Mouse (Mus musculus) heart, adult 2 months (tissue): ENCODE results near the gene Il15ra.

Experiments used
- CTCF ChIP-seq: fragments of 200-600 bp; IDR thresholded peaks from 2 replicates; pipeline ENCODE4 v1.8.1; 2022; ENCODE audit warnings: antibody characterized with exemption, mild to moderate bottlenecking, moderate library complexity
- POLR2A ChIP-seq: fragments of 200-500 bp; IDR thresholded peaks from 2 replicates; pipeline ENCODE4 v1.6.1; 2011; ENCODE audit warnings: mild to moderate bottlenecking, low read depth, low read length, control low read depth; ENCODE audit not compliant: insufficient read depth

DNA sequence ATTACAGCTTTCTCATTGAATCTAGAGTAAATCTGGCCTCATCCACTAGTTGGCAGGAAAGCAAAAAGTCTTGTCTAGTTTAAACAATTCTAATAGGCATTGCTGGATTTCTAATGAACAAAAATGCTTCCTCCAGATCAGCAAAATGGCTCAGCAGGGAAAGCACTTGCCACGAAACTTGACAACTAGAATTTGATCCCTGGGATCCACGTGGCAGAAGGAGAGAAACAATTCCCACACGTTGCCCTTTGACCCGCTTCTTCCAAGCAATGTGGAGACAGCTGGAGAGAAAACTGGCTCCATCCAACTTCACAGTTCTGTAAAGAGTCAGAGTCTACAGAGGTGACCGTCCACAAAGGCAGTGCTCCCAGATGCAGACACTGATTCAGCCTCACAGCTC is 6.1 kb upstream of the Il15ra start:
- TF ChIP-seq CTCF: no peak
- TF ChIP-seq POLR2A: no peak
